Mouse (Mus musculus): Measurements from ENCODE around the gene Gm5767.

DNA sequence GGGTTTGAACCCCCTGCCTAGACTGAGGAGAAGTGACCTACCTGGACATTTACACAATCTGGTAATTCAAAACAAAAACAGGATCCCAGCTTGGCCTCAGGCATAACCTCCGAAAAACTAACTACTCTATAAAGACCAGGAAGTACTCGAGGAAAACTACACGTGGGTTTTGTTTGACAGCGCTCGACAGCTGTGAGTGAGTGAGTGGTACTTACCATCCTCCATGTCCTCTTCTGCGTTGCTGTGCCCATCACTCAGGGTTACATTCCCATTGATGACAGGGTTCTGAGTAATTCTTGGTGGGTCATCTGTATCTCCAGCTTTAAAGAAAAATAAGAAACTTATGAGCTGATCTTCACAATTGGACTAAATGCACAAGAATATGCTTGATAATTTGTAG lies 35.7 kb downstream of the Gm5767 start:
- TF ChIP-seq CTCF (IDR thresholded peaks at IDR 0.05; ENCODE audit: borderline replicate concordance, insufficient read depth, low read depth, low read length) (no peak), POLR2A (IDR thresholded peaks at IDR 0.05; ENCODE audit: borderline replicate concordance, insufficient read depth, low read length) (no peak)

Data from cerebellum, adult 2 months (tissue).